Mouse (Mus musculus): ENCODE measurements around the gene Klhdc9. TPM values are rescaled to one million over a fixed set of nuclear protein-coding genes. Genes with fewer than 3 reads are reported as not detected.

Gene Klhdc9
- polyA plus RNA-seq, 1 experiment from 2014 or later: 3.6 TPM

DNA sequence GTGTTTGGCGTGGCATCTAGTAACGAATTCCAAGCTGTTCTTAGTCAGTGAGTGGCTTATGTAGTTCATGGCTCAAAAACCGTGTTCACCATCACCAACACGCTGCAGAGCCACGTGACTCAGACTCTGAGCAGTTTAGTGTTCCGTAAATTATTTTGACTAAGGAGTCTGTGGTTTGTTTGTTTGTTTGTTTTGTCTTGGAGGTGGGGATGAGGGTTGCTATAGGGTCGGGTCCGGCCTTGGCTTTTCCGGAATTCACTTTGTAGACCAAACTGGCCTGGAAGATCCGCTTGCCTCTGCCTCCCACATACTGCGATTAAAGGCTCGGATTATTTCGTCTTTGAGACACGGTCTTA lies 14.5 kb downstream of the Klhdc9 start:
- peaks cover 7% of the 10 kb centered on the region for H3K9me3 ChIP-seq (ENCODE audit: control insufficient read depth, low read length)
- peak overlapping the region; percentile 93 for H3K4me2 ChIP-seq (ENCODE audit: low read length)
- peak overlapping the region; percentile 79 for H3K27ac ChIP-seq (replicated peaks; ENCODE audit: low read depth, low read length)
- DNase-seq (no peak), ATAC-seq (ENCODE audit: low FRiP score, low TSS enrichment) (no peak)
- peaks cover 30% of the 10 kb centered on the region for H3K36me3 ChIP-seq (ENCODE audit: control insufficient read depth, insufficient read depth, low read length)
- 2% methylated on average over 14 of the region's 14 CpGs for WGBS
- H3K4me3 ChIP-seq (replicated peaks; ENCODE audit: low read depth, low read length): peak overlapping the region; percentile 98
- H3K4me1 ChIP-seq (ENCODE audit: control insufficient read depth, insufficient read depth, low read length): peaks cover 16% of the 10 kb centered on the region
- no peaks in the 10 kb centered on the region for H3K27me3 ChIP-seq (ENCODE audit: control insufficient read depth, insufficient read depth, low read length)
- peak overlapping the region; percentile 77 for H3K9ac ChIP-seq (replicated peaks; ENCODE audit: low read length)

DNA sequence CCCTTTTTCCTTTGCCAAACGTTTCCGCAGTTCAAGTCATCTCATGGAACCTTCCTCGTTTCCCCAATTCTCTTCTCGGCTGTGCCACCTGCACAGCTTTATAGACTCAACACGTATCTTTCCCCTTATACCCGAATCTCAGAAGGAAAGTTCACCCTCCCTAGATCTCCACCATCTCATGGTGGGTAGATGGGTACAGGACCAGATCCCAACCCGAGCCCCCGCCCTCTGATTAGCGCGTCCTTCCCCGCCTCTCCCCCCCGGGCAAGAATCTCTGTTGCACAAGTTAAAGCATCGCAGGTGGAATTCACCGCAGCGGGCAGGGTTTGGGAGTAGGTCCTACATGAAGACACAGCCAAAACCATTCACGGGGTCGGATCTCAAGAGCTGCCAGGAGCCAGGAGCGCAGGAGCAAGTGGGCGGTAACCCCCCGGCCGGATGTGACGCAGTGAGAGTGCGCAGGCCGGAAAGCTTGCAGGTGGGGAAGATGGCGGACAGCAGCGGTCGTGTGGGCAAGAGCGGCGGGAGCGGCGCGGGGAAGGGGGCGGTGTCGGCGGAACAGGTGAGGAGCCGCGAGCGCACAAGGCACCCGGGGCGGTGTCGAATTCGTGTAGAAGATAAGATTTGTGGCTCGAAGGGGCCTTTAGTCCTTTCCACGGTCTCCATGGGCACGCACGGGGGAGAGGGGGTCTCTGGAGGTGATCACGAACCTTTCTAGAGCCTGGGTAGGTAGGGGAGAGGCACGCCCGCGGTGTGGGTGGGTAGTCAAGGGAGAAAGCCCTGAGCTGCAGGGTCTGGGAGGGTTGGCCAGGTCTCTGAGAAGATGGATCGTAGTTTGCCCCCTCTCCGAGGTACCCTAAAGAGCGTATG lies 15.1 kb downstream of the Klhdc9 start, which contains the start of the genes Nit1 and Pfdn2:
Nit1 (minus strand) TSS at position 422 of the 870 bp plus-strand sequence.
Pfdn2 (plus strand) TSS at position 446 of the 870 bp plus-strand sequence.
- H3K9me3 ChIP-seq (ENCODE audit: control insufficient read depth, low read length): peaks cover 7% of the 10 kb centered on the region
- peak within 1 kb of the TSS; percentile 98 for H3K4me3 ChIP-seq (replicated peaks; ENCODE audit: low read depth, low read length)
- H3K36me3 ChIP-seq (ENCODE audit: control insufficient read depth, insufficient read depth, low read length): peaks cover 36% of the 10 kb centered on the region
- peak; percentile 96 for DNase-seq
- peak; percentile 93 for ATAC-seq (ENCODE audit: low FRiP score, low TSS enrichment)
- H3K27ac ChIP-seq (replicated peaks; ENCODE audit: low read depth, low read length): peak within 1 kb of the TSS; percentile 79
- no peaks in the 10 kb centered on the region for H3K27me3 ChIP-seq (ENCODE audit: control insufficient read depth, insufficient read depth, low read length)
- peak within 1 kb of the TSS; percentile 77 for H3K9ac ChIP-seq (replicated peaks; ENCODE audit: low read length)
- peak within 1 kb of the TSS; percentile 93 for H3K4me2 ChIP-seq (ENCODE audit: low read length)
- peaks cover 16% of the 10 kb centered on the region for H3K4me1 ChIP-seq (ENCODE audit: control insufficient read depth, insufficient read depth, low read length)
- 1% methylated on average over 53 of the region's 53 CpGs for WGBS

GRCm38 (mm10) chr1:171344715-171345114 lies 15.9 kb downstream of the Klhdc9 start:
- H3K36me3 ChIP-seq (ENCODE audit: control insufficient read depth, insufficient read depth, low read length): peaks cover 44% of the 10 kb centered on the region
- 79% methylated on average over 9 of the region's 9 CpGs for WGBS
- DNase-seq: no peak

GRCm38 (mm10) chr1:171343922-171344677 lies 16.5 kb downstream of the Klhdc9 start:
- H3K27me3 ChIP-seq (ENCODE audit: control insufficient read depth, insufficient read depth, low read length): no peaks in the 10 kb centered on the region
- no peak for ATAC-seq (ENCODE audit: low FRiP score, low TSS enrichment)
- no peak overlapping the region for H3K27ac ChIP-seq (replicated peaks; ENCODE audit: low read depth, low read length)
- H3K9ac ChIP-seq (replicated peaks; ENCODE audit: low read length): no peak overlapping the region
- H3K4me3 ChIP-seq (replicated peaks; ENCODE audit: low read depth, low read length): no peak overlapping the region
- peaks cover 16% of the 10 kb centered on the region for H3K4me1 ChIP-seq (ENCODE audit: control insufficient read depth, insufficient read depth, low read length)
- DNase-seq: no peak
- WGBS: 86% methylated on average over 9 of the region's 9 CpGs
- H3K36me3 ChIP-seq (ENCODE audit: control insufficient read depth, insufficient read depth, low read length): peaks cover 50% of the 10 kb centered on the region
- H3K9me3 ChIP-seq (ENCODE audit: control insufficient read depth, low read length): peaks cover 7% of the 10 kb centered on the region
- H3K4me2 ChIP-seq (ENCODE audit: low read length): peak overlapping the region; percentile 93

More at GRCm38 (mm10) chr1:171344715-171345114, 15.9 kb downstream of the Klhdc9 start:
- Histone ChIP-seq H3K4me1 (ENCODE audit: control insufficient read depth, insufficient read depth, low read length) (peaks cover 16% of the 10 kb centered on the region), H3K9me3 (ENCODE audit: control insufficient read depth, low read length) (peaks cover 7% of the 10 kb centered on the region), H3K27ac (replicated peaks; ENCODE audit: low read depth, low read length) (no peak overlapping the region), H3K4me2 (ENCODE audit: low read length) (peak overlapping the region; percentile 93), H3K9ac (replicated peaks; ENCODE audit: low read length) (peak overlapping the region; percentile 77), H3K4me3 (replicated peaks; ENCODE audit: low read depth, low read length) (peak overlapping the region; percentile 98), H3K27me3 (ENCODE audit: control insufficient read depth, insufficient read depth, low read length) (no peaks in the 10 kb centered on the region)
- ATAC-seq (ENCODE audit: low FRiP score, low TSS enrichment): no peak

DNA sequence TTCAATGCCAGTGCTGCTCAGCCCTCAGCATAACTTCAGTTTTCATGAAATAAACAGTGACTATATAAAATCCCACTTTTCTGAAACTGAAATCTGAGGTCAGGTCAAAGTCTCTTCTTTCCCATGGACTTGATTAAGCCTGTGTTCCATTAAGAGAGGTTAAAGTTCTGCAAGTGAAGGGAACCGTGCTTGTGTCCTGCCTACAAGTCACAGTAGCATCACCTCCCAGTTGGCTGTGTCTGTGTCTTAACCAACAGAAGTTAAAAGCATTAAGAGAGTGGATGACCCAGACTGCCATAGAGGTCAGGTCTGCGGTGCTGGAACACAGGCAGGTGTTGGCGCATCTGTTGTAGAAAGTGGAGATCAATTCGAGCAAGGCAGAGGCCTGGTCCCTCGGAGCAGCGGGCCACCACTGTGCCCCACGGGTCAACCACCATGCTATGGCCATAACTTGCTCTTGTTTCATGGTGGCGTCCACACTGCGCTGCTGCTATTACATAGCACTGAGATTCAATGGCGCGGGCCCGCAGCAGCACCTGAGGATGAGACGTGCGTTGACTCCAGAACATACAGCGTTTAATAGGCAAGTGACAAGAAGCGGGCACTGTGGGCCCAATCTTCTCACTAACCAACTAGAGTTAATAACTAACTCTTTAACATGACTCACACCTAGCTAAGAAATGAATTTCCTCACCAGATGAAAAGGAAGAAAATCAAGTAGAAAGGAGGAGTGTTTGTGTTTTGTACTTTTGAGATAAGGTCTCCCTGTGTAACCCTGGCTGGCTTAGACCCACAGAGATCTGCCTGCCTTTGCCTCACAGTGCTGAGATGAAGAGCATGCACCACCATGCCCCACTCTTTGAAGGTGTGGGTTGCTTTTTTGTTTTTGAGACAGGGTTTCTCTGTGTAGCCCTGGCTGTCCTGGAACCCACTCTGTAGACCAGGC lies 18.1 kb downstream of the Klhdc9 start:
- Histone ChIP-seq H3K4me1 (ENCODE audit: control insufficient read depth, insufficient read depth, low read length) (peaks cover 16% of the 10 kb centered on the region), H3K4me3 (replicated peaks; ENCODE audit: low read depth, low read length) (no peak overlapping the region), H3K27ac (replicated peaks; ENCODE audit: low read depth, low read length) (no peak overlapping the region), H3K4me2 (ENCODE audit: low read length) (no peak overlapping the region), H3K9ac (replicated peaks; ENCODE audit: low read length) (no peak overlapping the region), H3K9me3 (ENCODE audit: control insufficient read depth, low read length) (peaks cover 7% of the 10 kb centered on the region), H3K27me3 (ENCODE audit: control insufficient read depth, insufficient read depth, low read length) (no peaks in the 10 kb centered on the region), H3K36me3 (ENCODE audit: control insufficient read depth, insufficient read depth, low read length) (peaks cover 61% of the 10 kb centered on the region)
- 96% methylated on average over 16 of the region's 16 CpGs for WGBS
- ATAC-seq (ENCODE audit: low FRiP score, low TSS enrichment) (no peak), DNase-seq (no peak)

GRCm38 (mm10) chr1:171330216-171330560 lies 30.4 kb downstream of the Klhdc9 start:
- Histone ChIP-seq H3K9ac (replicated peaks; ENCODE audit: low read length) (peak overlapping the region; percentile 84), H3K27me3 (ENCODE audit: control insufficient read depth, insufficient read depth, low read length) (no peaks in the 10 kb centered on the region), H3K4me3 (replicated peaks; ENCODE audit: low read depth, low read length) (peak overlapping the region; percentile 82), H3K4me1 (ENCODE audit: control insufficient read depth, insufficient read depth, low read length) (peaks cover 32% of the 10 kb centered on the region), H3K27ac (replicated peaks; ENCODE audit: low read depth, low read length) (peak overlapping the region; percentile 99), H3K4me2 (ENCODE audit: low read length) (peak overlapping the region; percentile 83), H3K9me3 (ENCODE audit: control insufficient read depth, low read length) (no peaks in the 10 kb centered on the region), H3K36me3 (ENCODE audit: control insufficient read depth, insufficient read depth, low read length) (peaks cover 7% of the 10 kb centered on the region; the same call in 1 of the 2 replicates)
- DNase-seq (no peak), ATAC-seq (ENCODE audit: low FRiP score, low TSS enrichment) (no peak)
- 2% methylated on average over 4 of the region's 4 CpGs for WGBS

GRCm38 (mm10) chr1:171329433-171330215 lies 31.0 kb downstream of the Klhdc9 start:
- no peaks in the 10 kb centered on the region for H3K9me3 ChIP-seq (ENCODE audit: control insufficient read depth, low read length)
- peak overlapping the region; percentile 99 for H3K27ac ChIP-seq (replicated peaks; ENCODE audit: low read depth, low read length)
- ATAC-seq (ENCODE audit: low FRiP score, low TSS enrichment) (peak; percentile 88), DNase-seq (peak; percentile 93)
- peak overlapping the region; percentile 83 for H3K4me2 ChIP-seq (ENCODE audit: low read length)
- peaks cover 7% of the 10 kb centered on the region; the same call in 1 of the 2 replicates for H3K36me3 ChIP-seq (ENCODE audit: control insufficient read depth, insufficient read depth, low read length)
- H3K4me1 ChIP-seq (ENCODE audit: control insufficient read depth, insufficient read depth, low read length): peaks cover 32% of the 10 kb centered on the region
- H3K4me3 ChIP-seq (replicated peaks; ENCODE audit: low read depth, low read length): peak overlapping the region; percentile 82
- H3K9ac ChIP-seq (replicated peaks; ENCODE audit: low read length): peak overlapping the region; percentile 84
- 1% methylated on average over 60 of the region's 61 CpGs for WGBS
- H3K27me3 ChIP-seq (ENCODE audit: control insufficient read depth, insufficient read depth, low read length): no peaks in the 10 kb centered on the region
